Mouse (Mus musculus): ENCODE results near the gene Map3k6.
A peak's percentile ranks its signal among the peaks of the same experiment; 100 is the strongest.

The Map3k6 gene

DNA sequence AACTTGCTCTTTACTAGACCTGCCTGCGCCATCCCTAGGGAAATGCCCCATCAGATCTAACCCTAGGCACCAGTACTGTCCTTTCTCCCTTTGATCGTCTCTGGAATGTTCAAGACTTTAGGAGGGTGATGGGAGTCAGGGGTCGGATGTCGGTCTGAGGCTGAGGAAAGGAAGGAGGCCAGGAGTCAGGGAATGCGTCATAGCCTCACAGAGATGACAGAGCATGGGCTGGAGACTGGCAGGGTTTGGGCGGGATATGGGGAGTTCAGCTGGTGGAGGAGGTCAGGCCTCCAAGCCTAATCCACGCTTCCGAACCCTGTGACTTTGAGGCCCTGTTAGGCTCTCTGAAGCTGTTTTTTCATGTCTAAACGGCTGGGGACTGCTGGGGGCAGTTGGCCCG is 27.0 kb upstream of the Map3k6 start:
- DNase-seq (ENCODE audit: low read depth, low spot score): no peak

DNA sequence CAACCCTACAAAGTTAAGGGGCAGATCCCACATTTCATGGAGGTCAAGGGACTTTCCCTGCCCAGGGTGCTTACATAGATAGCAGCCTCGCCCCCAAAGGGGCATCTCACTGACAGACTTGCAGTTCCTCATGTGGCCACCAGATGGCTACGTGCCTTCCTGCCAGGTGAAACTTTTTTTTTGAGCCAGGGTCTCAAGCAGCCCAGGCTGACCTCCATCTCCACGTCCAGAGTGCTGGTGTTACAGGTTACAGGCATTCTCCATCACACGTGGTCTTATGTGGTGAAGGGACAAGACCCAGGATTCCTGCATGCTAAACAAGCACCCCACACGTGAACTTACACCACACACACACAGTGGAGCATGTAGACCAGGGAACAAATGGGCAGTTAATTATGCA is 23.0 kb upstream of the Map3k6 start:
- no peak for DNase-seq (ENCODE audit: low read depth, low spot score)

DNA sequence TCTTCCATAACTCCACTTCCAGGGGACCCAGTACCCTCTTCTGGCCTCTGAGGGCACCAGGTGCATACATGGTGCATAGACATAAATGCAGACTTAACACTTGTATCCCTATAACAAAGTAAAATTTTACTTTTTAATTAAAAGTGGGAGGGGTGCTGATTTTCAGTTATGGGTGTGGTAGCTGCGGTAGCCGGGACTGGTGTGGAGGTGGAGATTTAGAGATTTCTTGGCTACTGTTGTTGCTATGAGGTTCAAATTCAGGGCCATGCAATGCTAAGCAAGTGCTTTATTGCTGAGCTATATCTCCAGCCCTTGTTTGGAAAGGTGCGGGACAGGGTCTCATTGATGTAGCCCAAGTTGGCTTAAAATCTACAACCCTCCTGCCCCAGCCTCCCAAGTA is 21.9 kb upstream of the Map3k6 start:
- DNase-seq (ENCODE audit: low read depth, low spot score): no peak

DNA sequence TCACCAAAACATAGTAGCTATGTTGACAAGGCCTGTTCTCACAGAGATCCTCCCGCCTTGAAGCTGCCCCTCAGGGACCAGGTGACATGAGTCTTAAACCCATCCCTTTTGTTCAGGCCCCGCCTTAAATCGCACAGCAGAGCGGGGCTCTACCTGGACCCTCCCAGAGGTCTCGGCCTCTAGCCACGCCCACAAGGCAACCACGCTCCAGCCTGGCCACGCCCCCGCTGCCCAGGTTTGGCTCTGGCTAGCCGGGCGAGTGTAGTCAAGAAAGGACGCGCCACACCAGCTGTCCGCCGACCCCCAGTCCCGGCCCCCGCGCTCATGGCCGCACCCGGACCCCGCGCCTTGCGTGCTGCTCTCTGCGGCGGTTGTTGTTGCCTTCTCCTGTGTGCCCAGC is 20.0 kb upstream of the Map3k6 start:
- no peak for DNase-seq (ENCODE audit: low read depth, low spot score)

DNA sequence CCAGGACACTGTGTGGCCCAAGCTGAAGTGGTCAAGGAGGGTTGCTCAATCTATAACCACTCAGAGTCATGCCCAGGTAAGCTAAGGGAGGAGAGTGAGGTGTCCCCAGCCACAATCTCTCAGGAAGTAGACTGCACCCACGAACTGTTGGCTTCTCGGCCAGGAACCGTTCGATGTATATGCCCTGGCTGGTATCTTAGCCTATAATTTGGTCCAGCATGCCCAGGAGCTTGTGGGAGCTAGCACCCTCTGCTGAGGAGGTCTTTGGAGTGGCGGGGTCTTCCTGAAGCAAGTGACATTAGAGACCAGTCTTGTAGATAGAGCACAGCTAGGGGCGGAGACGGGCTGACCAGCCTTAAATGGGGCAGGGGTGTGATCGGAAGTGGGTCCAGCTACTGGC is 18.9 kb upstream of the Map3k6 start:
- DNase-seq (ENCODE audit: low read depth, low spot score): no peak

DNA sequence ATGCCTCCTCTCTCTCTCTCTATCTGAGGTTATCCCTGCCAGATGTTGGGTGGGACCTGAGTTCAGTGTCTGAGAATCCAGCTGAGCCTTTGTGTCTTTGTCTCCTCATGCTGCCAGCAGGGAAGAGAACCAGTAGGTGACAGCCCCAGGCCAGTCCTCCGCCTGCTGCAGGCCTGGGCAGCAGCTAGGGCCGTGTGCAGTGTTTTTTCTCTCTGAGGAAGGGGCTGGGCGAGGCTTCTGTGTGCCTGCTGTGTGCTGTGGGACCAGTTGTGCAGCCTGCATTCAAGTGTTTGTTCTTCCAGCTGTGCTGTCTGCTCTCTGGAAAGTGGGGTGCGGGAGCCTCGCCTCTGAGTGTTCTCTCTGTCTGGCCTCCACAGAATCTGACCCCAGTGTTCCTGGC is 16.7 kb upstream of the Map3k6 start:
- no peak for DNase-seq (ENCODE audit: low read depth, low spot score)

DNA sequence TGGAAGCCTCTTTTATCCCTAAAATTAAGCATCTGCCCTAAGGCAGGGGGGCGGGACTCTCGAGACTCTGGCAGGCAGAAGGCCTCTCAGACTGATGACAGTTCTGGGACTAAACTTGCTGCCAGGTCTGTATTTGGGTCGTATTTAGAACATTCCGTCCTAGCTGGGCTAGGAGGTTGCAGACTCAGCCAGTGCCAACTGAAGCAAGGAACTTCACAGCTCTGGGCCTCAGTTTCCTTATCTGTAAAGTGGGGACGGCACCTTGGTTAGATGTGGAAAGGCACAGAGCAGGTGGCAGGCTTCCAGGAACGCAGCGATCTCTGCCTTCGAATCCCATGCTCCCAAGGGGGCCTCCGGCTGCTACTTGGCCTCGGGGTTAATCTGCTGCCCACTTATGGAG is 14.5 kb upstream of the Map3k6 start:
- no peak for DNase-seq (ENCODE audit: low read depth, low spot score)

DNA sequence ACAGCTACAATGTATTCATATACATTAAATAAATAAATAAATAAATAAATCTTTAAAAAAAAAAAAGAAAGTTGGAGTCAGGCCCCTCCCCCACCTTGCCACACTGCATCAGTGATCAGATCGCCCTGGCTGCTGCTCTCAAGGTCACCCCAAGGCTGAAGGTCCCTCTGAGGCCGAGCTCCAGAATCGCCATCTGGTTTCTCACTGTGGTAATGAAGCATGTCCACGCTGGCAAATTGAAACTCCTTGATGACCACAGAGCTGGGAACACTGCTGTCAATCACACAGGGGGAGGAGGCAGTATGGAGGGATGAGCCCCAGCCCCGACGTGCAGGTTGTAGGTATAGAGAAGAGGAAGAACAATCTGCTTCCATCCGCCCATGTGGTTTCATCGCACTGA is 13.0 kb upstream of the Map3k6 start:
- no peak for DNase-seq (ENCODE audit: low read depth, low spot score)

DNA sequence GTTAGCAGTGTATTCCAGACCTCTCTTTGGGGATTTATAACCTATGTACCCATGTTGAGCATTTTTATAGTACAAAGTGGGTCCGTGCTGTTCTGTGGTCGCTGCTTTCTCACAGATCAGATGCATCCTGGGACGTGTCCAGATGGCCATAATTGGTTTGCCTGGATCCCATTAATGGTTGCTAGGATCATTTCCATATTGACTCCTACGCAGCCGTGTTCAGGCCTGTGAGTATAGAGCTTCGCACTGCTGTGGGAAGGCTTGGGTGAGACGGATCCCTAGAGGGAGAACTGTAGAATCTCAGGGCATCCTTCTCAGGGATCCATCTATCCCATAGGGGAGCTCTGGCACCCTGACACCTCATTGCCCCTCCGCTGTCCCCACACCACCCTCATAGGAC is 11.0 kb upstream of the Map3k6 start:
- DNase-seq (ENCODE audit: low read depth, low spot score): no peak

DNA sequence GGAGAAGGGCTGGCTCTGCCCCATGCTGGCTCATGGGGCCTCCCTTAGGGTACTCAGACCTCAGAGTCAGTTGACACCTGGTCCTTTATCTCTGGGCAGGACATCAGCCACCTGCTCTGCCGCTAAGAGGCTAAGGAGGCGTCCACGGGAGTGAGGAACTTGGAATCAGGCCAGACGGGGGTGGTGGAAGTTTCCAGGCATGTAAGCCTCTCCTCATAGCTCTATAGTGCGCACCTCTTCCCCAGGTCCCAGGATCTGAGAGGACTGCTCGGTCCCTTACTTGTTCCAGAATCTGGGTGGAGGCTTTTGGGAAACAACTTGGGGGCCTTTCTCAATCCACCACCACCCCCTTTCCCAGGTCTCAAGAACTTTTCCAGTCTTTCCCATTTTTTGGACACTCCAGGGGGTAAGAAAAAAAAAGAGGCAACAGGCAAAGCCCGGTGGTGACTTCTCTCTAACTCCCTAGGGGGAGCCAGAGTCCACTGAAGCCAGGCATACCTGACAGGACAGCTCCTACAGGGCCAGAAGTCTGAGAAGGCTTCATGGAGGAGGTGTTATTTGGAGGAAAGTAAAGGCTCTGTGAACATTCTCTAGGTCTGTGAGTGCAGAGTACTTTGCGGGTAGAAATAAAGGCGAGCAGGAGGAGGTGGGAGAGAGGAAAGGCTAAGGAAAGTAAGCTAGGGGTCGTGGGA is 7.2 kb upstream of the Map3k6 start:
- no peak for DNase-seq (ENCODE audit: low read depth, low spot score)

DNA sequence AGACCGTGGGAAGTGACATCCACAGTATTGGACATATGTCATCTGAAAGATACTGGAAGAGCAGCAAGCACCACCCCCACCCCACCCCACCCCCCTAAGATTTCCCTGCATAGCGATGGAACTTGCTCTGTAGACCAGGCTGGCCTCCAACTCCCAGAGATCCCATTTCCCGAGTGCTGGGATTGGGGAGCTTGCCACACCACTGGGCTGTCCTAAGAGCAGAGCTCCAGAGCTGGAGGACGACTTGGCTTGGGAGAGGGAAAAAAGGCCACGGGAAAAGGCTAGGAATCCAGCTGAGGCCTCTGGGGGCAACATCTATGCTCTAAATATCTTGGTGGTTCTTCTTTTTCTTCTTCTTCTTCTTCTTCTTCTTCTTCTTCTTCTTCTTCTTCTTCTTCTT is 5.8 kb upstream of the Map3k6 start:
- no peak for DNase-seq (ENCODE audit: low read depth, low spot score)

DNA sequence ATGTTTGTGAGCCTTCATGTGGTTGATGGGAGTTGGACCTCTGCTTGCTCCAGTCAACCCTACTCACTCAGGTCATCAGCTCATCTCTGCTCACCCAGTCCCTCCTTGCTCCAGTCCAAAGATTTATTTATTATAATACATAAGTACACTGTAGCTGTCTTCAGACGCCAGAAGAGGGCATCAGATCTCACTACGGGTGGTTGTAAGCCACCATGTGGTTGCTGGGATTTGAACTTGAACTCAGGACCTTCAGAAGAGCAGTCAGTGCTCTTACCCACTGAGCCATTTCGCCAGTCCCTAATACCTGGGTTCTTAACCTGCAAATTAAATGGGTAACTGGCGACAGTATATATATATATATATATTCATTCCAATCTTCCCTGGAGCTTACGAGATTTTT is 5.2 kb upstream of the Map3k6 start:
- DNase-seq (ENCODE audit: low read depth, low spot score): no peak

DNA sequence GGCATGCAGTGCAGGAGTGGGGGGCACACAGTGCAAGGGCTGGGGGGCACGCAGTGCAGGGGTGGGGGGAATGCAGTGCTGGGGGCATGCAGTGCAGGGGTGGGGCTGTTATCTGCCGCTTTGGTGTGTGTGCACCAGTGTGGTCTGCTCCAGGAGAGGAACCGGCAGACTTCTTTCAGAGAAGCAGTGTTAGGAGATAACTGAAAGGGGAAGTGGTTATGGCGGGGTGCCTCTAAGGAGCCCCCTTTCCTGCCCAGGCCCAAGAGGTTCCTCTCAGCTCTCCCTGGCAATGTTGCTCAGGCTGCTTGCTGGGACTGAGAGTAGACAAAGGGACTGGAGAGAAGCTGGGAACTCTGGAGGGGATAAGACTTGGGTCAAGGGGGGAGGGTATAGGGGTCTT is 2.7 kb upstream of the Map3k6 start:
- DNase-seq (ENCODE audit: low read depth, low spot score): no peak

DNA sequence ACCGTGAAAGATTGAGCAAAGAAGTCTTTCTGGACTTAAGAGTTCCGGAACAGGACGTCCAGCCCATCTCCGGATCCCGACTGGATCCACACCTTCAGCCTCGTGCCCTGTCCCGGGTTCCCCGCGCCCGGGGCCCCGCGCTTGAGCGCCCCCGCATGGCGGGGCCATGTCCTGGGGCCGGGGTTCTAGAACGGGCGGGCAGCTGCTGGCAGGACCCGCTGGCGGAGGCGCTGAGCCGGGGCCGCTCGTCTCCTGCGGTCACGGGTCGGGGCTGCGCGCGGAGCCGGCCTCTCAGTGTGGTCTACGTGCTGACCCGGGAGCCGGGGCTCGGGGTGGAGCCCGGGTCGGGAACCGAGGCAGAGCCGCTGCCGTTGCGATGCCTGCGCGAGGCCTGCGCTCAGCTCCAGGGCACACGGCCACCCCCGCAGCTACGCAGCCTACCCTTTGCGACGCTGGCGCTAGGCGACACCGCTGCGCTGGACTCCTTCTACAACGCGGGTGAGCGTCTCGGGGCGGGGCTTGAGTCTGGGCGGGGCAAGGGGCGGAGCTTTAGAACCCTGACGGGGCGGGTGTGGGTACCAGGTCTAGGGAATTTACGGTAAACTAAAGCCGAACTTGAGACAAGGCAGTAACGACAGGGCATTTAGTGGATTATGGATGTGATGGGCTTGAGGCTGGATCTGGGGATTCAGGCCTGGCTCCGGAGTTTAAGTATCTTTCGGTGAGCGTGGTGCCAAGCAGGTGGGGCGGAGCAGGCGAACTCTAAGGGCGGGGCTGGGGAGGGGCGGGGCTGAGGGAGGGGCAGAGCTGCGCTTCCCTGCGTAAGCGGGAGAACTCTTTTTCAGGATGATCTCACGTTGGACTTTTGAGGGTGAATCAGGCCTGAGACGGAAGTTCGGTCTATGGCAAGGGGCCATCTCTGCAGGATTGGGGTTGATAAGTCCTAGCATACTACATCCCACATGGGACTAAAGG is 603 bp downstream of the Map3k6 start:
- DNase-seq (ENCODE audit: low read depth, low spot score): peak; percentile 78

DNA sequence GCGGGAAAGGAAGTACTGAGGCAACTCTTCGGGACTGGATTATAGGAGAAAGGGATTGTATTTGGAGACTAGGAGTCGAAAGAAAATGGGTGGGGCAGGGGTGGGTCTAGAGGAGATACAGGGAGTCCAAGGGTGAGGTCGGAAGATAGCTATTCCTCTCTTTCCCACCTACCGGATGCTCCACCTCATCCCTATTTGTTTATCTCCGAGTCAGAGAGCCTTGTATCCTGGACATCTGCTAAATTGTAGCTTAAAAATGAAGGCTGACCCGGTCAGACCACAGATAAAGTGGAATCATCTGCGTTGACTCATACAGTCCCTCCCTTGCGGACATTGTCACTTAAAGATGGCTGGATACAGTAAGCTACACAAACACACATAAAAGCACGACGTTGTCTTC is 1.3 kb downstream of the Map3k6 start:
- no peak for DNase-seq (ENCODE audit: low read depth, low spot score)

DNA sequence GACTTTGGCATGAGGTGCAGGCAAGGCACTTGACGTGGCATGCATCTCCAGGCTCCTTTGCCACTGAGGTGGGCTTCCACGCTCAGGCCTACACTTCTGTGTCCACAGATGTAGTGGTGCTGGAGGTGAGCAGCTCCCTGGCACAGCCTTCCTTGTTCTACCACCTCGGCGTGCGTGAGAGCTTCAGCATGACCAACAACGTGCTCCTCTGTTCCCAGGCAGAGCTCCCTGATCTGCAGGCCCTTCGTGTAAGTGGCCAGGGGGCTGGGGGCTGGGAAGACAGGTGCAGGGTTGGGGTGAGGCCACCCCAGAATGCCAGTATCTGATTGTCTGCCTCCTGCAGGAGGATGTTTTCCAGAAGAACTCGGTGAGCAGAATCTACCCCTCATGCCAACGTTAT is 2.1 kb downstream of the Map3k6 start:
- DNase-seq (ENCODE audit: low read depth, low spot score): no peak

DNA sequence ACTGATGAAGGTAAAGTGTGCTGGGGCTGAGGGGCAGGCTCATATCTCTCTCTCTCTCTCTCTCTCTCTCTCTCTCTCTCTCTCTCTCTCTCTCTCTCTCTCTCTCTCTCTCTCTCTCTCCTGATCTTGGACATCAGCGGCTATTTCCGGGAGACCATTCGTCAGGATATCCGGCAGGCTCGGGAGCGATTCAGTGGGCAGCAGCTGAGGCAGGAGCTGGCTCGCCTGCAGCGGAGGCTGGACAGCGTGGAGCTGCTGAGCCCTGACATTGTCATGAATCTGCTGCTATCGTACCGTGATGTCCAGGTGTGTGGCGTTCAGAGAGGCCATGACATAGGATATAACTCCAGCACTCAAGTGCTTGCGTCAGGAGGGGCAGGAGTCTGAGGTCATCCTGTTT is 2.9 kb downstream of the Map3k6 start:
- no peak for DNase-seq (ENCODE audit: low read depth, low spot score)

DNA sequence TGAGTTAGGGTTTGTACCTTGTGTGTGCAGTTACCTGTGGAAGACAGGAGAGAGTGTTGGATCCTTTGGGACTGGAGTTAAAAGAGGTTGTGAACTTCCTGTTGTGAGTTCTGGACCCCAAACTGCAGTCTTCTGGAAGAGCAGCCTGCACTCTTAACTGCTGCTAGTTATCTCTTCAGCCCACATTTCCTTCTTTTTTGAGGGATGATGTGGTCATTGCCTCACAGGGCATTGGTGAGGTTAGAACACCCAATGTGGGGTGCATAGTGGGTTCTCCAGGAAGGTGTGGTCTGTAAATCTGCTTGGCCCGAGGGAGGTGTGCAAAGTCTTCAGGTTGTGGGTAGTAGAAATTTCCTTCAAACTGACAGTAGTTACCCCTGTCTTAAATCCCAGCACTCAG is 3.7 kb downstream of the Map3k6 start:
- DNase-seq (ENCODE audit: low read depth, low spot score): no peak

DNA sequence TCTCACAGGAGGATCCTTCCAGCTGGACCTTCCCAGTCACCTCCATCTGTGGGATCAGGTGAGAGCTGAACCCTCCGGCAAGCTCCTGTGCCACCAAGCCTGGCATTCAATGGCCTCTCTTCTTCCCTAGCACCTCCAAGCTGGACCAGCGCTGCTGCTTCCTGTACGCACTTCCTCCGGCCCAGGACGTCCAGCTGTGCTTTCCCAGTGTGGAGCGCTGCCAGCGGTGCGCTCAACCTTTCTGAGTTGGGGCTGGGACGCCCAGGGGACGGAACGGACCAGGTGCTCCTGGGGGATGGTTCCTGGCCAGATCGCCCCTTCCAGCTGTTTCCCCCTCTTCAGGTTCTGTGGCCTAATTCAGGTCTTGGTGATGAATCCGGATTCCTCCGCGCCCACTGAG is 6.5 kb downstream of the Map3k6 start:
- no peak for DNase-seq (ENCODE audit: low read depth, low spot score)

DNA sequence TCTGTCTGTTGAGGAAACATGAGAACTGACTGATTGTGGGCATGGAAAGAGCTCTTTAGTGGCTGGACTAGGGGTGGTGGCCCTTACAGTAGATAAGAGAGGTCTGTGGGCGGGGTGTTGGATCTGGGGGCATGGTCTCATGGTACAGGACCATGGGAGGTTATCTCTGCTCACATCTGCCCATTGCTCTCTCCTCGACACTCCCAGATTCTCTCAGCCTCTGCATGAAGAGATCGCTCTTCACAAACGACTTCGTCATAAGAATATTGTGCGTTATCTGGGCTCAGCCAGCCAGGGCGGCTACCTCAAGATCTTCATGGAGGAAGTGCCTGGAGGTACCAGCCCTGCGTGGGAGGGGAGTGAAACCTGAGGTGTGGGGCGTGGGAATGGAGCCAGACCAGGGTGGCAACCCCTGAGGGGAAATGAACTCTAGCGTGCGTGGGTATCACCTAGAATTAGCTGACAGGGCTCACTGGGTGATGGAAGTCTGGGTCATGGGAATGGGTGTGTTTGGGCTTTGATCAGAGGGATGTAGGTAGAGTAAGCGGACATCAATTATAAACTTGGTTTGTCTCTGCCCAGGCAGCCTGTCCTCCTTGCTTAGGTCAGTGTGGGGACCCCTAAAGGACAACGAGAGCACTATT is 7.3 kb downstream of the Map3k6 start:
- DNase-seq (ENCODE audit: low read depth, low spot score): no peak

DNA sequence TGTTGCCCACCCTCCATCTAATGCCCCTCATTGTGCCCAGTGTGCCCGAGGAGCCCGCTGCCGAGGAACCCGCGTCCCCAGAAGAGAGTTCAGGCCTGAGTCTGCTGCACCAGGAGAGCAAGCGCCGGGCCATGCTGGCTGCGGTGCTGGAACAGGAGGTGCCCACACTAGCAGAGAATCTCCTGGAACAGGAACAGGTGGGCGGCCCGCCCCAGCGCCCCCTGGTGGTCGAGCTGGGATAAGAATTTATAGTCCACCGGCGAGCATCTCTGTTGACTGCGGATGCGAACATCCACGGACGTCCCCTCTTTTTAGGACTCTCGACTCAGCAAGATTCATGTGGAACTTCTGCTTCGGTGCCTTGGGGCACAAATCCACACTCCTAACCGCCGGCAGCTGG is 10.0 kb downstream of the Map3k6 start:
- DNase-seq (ENCODE audit: low read depth, low spot score): no peak

DNA sequence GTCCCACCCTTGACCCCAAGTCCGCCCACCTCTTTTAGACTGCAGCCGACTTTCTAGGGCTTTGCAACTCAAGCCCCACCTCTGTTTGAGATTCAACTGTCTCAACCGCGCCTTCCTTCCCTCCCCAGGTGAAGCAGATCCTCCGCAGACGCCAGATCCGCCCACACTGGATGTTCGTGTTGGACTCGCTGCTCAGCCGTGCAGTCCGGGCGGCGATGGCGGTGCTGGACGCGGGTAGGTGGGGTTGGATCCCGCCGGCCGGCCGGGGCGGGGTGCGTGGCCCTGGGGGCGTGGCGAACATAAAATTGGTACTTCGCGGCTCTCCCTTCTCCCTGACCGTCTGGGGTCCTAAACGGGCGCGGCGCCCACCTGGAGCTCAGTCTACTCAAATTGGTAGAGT is 10.6 kb downstream of the Map3k6 start:
- DNase-seq (ENCODE audit: low read depth, low spot score): no peak

DNA sequence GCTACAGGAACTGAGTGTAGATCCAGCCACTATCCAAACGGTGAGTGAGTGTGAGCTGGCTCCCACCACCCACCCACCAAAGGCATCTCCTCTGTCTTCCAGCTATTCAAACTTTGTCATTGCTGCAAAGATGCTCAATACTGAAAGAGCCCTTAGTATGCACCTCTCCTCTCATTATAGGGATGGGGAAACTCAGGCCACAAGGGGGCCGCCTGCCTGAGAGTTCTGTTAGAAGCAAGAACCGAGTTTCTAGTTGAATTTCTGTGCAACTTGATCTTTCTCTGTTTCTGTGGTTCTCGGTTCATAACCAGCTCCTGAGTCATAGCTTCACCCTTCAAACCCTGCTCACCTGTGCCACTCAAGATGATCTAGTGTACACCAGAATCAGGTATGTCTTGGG is 11.5 kb downstream of the Map3k6 start:
- no peak for DNase-seq (ENCODE audit: low read depth, low spot score)
